Mouse (Mus musculus): ENCODE data around the gene Mtmr12. TPM values are rescaled to one million over a fixed set of nuclear protein-coding genes. Genes with fewer than 3 reads are reported as not detected.

Gene Mtmr12
- polyA plus RNA-seq, 1 experiment, result 5.4 TPM

DNA sequence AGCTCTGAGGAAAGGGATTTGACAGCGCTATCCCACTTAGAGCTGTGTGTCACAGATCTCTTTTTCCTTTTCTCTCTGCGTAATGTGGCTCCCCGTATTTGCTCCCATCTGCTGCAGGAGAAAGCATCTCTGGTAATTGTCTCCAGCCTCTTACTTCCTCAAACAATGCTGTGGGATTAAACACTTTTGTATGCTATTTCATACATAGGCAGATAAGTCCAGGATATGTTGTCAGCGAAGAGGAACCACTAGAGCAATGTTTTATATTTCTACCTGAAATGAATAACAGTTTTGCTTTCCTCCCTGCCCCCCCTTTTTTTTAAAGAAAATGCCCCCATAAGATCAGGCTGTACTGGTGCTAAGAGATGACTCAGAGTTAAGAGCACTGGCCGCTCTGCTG lies 103.7 kb downstream of the Mtmr12 start:
- Histone ChIP-seq H3K27ac (replicated peaks; ENCODE audit: low read depth, low read length) (no peak overlapping the region), H3K4me1 (ENCODE audit: control insufficient read depth, insufficient read depth, insufficient read length, low read length) (no peaks in the 10 kb centered on the region), H3K4me3 (ENCODE audit: insufficient read depth, low read depth, low read length) (no peak overlapping the region)

DNA sequence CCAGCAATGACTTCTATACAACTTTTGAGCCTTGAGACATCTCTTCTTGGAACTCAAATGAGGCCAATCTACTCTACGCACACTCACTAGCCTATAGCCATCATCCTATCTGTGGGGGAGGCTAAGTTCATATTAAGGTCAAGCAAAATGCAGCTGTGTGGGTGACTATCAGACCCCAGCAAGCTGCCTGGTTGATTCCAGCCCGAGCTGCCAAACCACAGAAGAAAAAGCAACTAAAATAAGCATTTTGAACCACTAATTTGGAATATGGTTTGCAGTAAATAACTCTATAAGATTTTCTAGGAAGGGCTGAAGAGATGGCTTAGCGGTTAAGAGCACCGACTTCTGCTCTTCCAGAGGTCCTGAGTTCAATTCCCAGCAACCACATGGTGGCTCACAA lies 105.8 kb downstream of the Mtmr12 start:
- Histone ChIP-seq H3K4me1 (ENCODE audit: control insufficient read depth, insufficient read depth, insufficient read length, low read length) (no peaks in the 10 kb centered on the region), H3K27ac (replicated peaks; ENCODE audit: low read depth, low read length) (no peak overlapping the region), H3K4me3 (ENCODE audit: insufficient read depth, low read depth, low read length) (no peak overlapping the region)

DNA sequence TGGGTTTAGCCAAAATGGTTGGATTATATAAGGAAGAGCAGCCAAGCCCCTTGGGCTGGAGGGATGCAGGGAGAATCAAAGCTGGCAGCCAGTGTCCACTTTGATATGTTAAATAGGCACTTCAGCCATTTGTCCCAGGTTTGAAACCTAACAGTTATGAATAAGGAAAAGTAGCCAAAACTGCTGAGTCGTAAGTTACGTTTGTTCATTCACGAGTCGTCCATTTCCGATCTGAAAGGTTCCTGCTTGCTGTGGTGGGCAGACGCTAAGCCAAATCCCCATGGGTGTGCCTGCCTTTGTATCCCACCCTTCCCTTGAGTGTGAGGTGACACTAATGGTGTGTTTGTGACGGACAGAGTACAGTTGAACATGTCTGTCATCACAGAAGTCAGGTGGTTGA lies 106.6 kb downstream of the Mtmr12 start:
- no peaks in the 10 kb centered on the region for H3K4me1 ChIP-seq (ENCODE audit: control insufficient read depth, insufficient read depth, insufficient read length, low read length)
- no peak overlapping the region for H3K27ac ChIP-seq (replicated peaks; ENCODE audit: low read depth, low read length)
- H3K4me3 ChIP-seq (ENCODE audit: insufficient read depth, low read depth, low read length), result no peak overlapping the region

DNA sequence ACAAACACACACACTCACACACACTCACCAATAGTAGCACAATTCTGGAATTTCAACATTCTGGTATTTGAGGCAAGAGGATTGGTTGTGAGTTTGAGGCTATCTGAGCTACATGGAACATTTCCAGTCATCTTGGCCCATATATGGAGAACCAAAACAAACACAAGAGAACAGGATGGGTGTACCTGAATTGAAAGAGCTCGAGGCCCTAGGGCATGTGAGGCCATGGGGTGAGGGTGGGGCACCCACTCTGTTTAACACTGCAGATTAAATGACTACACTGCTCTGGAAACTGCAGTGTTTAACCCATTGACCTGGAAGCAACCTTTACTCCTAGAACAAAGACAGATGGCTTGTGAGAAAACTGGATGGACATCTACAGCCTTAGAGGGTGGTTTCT lies 108.4 kb downstream of the Mtmr12 start:
- H3K4me1 ChIP-seq (ENCODE audit: control insufficient read depth, insufficient read depth, insufficient read length, low read length), result no peaks in the 10 kb centered on the region
- no peak overlapping the region for H3K4me3 ChIP-seq (ENCODE audit: insufficient read depth, low read depth, low read length)
- no peak overlapping the region for H3K27ac ChIP-seq (replicated peaks; ENCODE audit: low read depth, low read length)

DNA sequence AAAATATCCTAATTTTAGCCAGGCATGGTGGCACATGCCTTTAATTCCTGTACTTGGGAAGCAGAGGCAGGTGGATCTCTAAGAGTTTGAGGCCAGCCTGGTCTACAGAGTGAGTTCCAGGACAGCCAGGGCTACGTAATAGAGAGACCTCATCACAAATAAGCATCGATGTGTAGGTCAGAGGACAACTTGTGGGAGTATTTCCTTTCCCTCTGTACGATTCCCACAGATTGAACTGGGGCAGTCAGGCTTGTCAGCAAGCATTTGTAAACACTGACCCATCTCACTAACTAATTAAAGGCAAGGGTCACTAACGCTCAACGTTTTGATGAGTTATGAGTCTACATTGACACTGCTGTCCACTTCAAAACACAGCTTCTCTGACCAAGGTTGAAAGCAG lies 109.8 kb downstream of the Mtmr12 start:
- Histone ChIP-seq H3K4me3 (ENCODE audit: insufficient read depth, low read depth, low read length) (no peak overlapping the region), H3K4me1 (ENCODE audit: control insufficient read depth, insufficient read depth, insufficient read length, low read length) (no peaks in the 10 kb centered on the region), H3K27ac (replicated peaks; ENCODE audit: low read depth, low read length) (no peak overlapping the region)

DNA sequence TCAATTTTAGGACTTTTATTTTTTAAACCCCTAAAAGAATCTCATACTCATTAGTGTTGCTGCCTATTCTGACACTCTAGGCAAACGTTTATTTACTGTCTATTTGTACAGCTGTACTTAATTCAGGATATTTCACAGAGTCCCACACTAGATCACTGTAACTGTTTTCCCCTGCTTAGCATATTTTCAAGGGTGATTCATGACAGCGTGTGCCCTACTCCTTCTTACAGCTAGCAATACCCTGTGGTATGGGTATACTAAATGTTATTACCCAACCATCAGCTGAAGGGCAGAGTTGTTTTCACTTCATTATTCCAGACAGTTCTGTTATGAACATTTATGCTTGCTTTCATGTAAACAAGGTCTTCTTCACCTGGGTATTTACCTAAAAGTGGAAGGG lies 111.2 kb downstream of the Mtmr12 start:
- H3K4me1 ChIP-seq (ENCODE audit: control insufficient read depth, insufficient read depth, insufficient read length, low read length), result no peaks in the 10 kb centered on the region
- no peak overlapping the region for H3K27ac ChIP-seq (replicated peaks; ENCODE audit: low read depth, low read length)
- no peak overlapping the region for H3K4me3 ChIP-seq (ENCODE audit: insufficient read depth, low read depth, low read length)

DNA sequence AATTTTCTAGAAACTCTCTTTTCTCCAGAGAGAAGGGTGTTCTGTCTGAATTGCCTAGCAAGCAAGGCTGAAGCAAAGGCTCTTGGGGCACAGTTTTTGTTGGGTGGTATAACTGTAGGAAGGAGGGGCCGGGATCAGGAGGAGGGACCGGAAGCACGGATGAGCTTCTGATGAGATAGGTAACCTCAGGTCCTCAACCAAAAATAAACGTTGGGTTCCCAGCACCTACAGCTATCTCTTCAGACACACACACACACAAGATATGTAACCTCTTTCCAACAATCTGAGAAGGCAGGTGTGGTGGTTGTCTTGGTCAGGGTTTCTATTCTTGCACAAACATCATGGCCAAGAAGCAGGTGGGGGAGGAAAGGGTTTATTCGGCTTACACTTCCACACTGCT lies 112.5 kb downstream of the Mtmr12 start:
- H3K4me3 ChIP-seq (ENCODE audit: insufficient read depth, low read depth, low read length), result no peak overlapping the region
- H3K4me1 ChIP-seq (ENCODE audit: control insufficient read depth, insufficient read depth, insufficient read length, low read length), result no peaks in the 10 kb centered on the region
- H3K27ac ChIP-seq (replicated peaks; ENCODE audit: low read depth, low read length), result no peak overlapping the region

DNA sequence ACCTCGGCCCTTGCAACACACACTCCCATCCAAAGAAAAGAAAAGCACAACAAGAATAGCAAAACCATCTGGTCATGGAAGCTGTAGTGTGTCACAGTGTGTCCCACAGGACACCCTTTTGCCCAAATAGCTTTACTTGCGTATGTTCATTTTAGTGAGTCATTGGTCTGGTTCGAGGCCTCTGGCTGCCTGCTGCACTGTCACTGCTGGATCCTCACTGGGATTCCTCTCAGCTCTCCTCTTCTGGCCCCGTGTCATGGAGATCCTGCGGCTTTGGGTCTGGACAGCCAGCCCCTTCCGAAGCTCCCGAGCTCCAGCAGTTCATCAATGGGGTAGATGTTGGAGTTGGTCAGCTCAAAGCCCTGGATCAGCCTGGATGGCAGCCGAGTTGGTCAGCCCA lies 113.6 kb downstream of the Mtmr12 start:
- Histone ChIP-seq H3K4me1 (ENCODE audit: control insufficient read depth, insufficient read depth, insufficient read length, low read length) (no peaks in the 10 kb centered on the region), H3K4me3 (ENCODE audit: insufficient read depth, low read depth, low read length) (no peak overlapping the region), H3K27ac (replicated peaks; ENCODE audit: low read depth, low read length) (no peak overlapping the region)

DNA sequence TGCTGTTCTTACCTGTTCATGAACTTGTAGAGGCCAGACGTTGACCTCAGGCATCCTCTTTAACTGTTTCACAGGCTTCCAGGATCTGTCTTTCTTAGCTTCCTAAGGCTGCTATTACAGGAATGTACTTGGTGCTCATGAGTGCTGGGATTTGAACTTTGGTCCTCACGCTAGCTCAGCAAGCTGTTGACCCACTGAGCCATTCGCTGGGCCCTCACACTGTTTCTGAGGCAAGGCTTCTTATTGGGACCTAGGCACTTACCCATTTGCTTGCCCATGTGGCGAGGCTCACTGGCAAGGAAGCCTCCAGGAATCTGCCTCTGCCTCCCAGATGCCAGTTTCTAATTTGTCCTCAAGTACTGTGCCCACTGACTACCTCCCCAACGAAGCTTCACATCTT lies 115.1 kb downstream of the Mtmr12 start:
- Histone ChIP-seq H3K4me1 (ENCODE audit: control insufficient read depth, insufficient read depth, insufficient read length, low read length) (peaks cover 6% of the 10 kb centered on the region), H3K27ac (replicated peaks; ENCODE audit: low read depth, low read length) (no peak overlapping the region), H3K4me3 (ENCODE audit: insufficient read depth, low read depth, low read length) (no peak overlapping the region; the same call in 1 of the 2 replicates)

DNA sequence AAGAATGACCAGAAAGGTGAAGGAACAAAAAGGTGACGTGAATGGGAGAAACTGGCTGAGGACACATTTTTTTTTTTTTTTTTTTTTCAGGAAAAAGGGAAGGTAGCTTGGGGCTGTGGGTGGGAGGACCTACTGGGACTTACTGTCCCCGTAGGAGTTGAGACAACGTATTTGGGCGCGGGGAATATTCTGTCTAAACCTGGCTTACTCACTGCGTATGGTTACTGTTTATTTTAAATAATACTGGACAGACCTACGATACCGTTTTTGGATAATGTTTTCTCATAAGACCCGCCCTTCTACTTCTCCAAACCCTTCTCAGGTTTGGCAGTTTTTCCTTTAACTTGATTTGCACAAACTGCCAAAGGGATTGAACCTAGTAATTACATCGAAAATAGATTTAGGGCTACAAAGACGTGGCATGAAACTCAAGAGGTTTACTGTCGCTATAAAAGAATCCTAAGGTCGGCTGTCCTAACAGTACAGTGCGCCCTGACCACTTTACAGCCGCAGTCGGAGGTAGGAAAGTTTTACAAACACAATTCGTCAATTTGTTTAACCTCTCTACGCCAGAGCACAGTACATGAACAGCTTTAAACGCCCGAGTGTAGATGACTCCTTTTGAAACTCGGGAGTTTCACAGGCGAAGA lies 115.7 kb downstream of the Mtmr12 start:
- Histone ChIP-seq H3K4me3 (ENCODE audit: insufficient read depth, low read depth, low read length) (peak overlapping the region; percentile 83), H3K27ac (replicated peaks; ENCODE audit: low read depth, low read length) (peak overlapping the region; percentile 76), H3K4me1 (ENCODE audit: control insufficient read depth, insufficient read depth, insufficient read length, low read length) (peaks cover 7% of the 10 kb centered on the region)

DNA sequence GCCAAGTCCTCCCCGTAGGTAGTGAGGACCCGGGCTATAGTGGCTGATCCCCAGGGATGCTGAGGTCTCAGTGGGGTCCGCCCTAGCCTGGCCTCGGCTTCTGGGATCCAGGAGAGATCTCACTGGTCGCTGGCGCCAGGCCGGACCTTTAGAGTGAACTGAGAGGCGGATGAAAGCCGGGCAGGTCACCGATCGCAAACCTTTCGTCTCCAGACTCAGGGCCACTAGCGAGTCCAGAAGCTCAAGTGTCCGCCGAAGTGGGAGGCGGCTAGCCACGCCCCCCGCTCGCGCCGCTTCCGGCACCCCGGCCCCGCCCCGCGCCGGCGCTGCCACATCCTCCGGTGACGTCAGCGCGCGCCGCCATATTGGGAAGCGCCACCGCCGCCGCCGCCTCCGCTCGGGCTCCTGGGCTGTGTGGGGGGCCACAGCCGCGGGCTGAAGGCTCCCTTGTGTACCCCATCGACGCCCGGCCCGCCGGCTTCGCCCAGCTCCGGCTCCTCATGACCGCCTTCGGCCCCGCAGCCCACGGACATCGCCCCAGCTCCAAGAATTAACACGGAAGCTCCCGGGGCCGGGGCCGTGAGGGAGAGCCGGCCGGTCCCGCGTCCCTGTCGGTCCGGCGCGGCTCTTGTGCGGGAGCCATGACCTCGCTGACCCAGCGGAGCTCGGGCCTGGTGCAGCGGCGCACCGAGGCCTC lies 116.4 kb downstream of the Mtmr12 start, which contains the start of gene Golph3:
Gene Golph3, plus strand, starts transcription at position 360 of the 697 bp plus-strand sequence.
- peak within 1 kb of the TSS; percentile 97 for H3K27ac ChIP-seq (replicated peaks; ENCODE audit: low read depth, low read length)
- H3K4me3 ChIP-seq (ENCODE audit: insufficient read depth, low read depth, low read length), result peak within 1 kb of the TSS; percentile 99
- peaks cover 8% of the 10 kb centered on the region for H3K4me1 ChIP-seq (ENCODE audit: control insufficient read depth, insufficient read depth, insufficient read length, low read length)

DNA sequence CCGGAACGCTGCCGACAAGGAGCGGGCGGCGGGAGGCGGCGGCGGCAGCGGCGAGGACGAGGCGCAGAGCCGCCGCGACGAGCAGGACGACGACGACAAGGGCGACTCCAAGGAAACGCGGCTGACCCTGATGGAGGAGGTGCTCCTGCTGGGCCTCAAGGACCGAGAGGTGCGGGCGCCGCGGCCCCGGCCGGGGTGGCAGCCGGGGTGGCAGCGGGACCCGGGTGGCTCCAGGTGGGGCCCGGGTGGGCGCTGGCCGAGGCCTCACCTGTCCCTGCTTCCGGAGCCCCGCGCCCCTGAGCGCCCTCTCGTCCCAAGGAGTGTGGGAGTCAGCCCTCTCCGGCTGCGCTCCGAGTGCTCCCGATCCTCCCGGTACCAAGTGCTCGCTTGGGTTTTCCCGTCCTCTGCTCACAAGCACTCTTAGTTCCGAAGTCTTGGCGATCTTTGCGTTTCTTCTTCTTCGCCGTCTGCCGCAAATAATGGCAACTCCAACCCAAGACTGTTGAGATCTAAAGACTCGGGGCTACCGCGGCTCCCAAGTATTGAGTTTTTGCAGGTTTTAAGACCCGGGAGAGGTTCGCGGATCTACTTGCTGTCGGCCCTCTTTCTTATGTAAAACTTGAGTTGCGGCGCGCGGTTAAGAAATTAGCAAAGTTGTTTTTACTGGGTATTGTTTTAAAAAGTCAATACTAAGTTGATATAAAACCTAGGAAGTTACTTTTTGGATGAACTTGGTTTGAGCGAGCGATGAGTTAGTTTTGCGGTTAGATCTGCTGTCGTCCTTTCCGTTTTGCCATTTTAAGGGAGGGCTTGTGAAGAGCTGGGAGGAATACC lies 117.2 kb downstream of the Mtmr12 start, which contains the start of gene 1810049J17Rik:
Gene 1810049J17Rik, minus strand, starts transcription at position 112 of the 834 bp plus-strand sequence.
- Histone ChIP-seq H3K4me1 (ENCODE audit: control insufficient read depth, insufficient read depth, insufficient read length, low read length) (peaks cover 8% of the 10 kb centered on the region), H3K4me3 (ENCODE audit: insufficient read depth, low read depth, low read length) (peak within 1 kb of the TSS; percentile 99), H3K27ac (replicated peaks; ENCODE audit: low read depth, low read length) (peak within 1 kb of the TSS; percentile 97)

DNA sequence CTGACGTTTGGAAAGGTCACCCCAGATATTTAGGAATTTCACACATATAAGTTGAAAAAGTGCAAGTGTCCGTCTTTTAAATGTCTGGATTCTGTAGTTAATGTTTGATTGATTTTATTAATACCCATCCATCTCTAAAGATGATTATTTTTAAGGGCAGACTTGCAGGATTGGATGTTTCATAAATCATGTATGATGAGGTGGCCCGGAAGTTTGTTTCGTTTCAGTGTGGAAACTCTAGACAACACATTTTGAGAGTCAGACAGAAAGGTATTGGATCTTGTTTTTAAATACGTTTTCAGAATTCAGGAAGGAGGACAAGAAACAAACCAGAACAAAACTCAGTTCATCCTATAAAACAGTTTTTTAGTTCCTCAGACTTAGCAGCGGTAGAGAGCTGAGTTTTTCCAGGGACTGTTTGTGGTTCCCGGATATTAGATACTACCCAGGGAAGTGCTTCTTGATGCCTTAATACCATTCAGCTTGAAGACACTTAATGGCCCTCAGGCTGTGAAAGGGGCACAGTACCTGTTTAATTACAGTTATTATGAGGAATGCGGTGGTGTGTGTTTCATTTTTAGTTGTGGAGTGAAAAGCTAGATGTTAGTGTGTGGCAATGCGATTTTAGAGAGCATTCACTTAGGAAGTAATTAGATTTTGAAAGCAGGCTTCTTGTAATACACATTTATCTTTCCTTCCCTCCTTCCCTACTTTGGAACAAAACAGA lies 118.0 kb downstream of the Mtmr12 start:
- Histone ChIP-seq H3K4me3 (ENCODE audit: insufficient read depth, low read depth, low read length) (peak overlapping the region; percentile 99), H3K27ac (replicated peaks; ENCODE audit: low read depth, low read length) (peak overlapping the region; percentile 97; the same call in 1 of the 2 replicates), H3K4me1 (ENCODE audit: control insufficient read depth, insufficient read depth, insufficient read length, low read length) (peaks cover 8% of the 10 kb centered on the region)

Data from brown adipose tissue, adult 24 weeks (tissue).